Mouse (Mus musculus): ENCODE results near the gene Ajap1.
A peak's percentile ranks its signal among the peaks of the same experiment; 100 is the strongest.

Gene Ajap1

DNA sequence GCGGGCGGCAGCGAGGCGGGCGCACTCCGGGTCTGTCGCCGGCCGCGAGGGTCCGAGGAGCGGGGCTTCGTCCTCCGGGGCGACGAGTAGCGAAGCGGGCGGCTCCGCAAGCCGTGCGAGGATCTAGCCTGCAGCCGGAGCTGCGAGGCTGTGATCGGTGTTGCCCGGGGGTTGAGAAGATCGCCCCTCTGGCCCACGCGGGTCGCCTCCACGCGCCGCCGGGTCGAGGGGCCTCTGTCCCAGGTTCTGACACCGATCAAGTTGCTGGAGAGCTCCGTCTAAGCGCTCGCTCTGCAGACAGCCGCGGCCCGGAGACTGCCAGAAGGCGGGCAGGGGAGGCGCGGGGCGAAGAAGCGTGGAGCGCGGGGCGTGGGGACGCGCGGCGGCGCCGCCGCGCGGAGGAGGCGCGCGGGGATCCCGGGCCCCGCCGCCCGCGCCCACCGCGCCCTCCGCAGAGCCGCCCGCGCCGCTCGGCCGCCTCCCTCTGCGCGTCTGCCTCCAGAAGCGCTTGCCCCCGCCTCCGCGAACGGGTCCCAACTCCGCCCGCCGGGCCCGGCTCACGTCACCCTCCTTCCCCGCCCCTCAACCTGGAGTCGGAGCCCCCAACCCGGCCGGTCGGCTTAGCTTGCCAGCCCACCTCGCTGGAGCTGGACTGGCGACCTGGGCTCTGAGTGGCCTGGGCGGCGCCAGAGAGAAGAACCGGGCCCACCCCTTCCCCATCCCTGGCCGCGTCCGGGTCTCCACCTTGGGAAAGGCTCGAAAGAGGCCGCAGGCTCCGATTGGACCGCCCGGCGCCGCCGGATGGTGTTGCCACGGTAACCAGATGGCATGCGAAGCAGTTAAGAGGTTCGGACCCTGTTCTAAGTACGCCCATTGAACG lies at the start of gene Ajap1:
Ajap1 (minus strand) TSS at position 353 of the 880 bp plus-strand sequence.
- DNase-seq (ENCODE audit: low read depth, low spot score): peak; percentile 56

DNA sequence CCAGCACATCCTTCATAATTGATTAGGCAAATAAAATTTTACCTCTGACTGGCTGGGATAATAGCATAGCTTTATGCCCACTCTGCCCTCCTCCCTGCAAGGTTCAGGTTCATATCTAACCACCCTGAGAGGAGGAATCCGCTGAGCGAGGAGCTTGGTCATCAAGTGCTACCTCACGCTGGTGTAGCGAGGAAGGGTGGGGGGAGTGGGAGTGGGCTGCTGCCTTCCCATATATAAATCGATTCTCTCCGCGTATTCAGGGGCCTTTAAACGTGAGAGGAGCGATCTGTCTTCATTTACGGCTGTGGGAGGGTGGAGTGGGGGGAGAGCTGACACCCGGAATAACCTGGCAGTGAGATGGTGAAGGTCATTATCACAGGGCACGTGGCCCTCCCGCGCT lies 47.9 kb upstream of the Ajap1 start:
- DNase-seq (ENCODE audit: low read depth, low spot score): no peak

DNA sequence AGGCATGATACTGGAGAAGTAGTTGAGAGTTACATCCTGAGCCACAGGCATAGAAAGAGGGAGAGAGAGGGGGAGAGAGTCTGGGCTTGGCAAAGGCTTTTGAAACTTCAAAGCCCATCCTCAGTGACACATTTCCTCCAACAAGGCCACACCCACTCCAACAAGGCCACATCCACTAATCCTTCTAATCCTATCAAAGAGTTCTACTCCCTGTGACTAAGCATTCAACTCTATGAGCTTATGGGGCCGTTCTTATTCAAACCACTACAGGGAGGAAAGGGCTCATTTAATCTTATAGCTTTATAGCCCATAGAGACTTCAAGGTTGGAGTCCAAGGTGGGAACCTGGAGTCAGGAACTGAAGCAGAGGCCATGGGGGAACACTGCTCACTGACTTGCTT lies 39.0 kb upstream of the Ajap1 start:
- no peak for DNase-seq (ENCODE audit: low read depth, low spot score)

DNA sequence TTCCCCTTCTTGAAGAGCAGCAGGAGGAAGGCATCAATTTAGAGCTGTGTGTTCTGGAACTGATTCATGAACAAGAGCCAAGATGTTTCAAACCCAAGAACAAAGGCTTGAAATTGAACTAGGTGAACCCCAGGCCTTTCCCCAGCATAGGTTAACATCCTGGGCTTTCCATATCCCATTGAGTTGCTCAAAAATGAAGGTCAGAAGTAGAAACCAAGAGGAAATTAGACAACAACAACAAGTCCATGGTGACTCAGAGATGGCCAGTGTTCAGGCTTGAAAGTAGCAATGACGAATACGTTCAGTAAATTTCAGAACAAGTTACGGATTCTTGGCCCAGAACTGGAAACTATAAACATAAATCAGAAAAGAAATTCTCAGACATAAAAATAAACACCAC lies 37.3 kb upstream of the Ajap1 start:
- no peak for DNase-seq (ENCODE audit: low read depth, low spot score)

DNA sequence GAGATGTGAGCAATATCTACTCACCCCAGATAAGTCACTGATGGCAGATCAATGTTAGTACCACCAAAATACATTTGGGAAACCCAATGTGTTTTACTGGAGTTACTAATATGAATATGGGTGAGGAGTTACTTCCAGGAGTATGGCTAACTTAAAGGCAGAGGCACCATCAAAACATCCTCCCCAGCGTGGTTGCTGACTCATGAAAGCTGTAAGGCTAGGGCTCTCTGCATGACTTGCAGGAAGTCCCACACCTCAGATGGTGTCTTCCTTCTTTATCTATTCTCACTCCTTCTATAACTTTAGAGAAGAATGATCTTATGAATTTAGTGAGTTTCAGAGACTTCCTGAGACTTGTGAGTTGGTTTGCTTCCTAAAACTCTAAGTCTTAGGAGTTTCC lies 36.7 kb upstream of the Ajap1 start:
- DNase-seq (ENCODE audit: low read depth, low spot score): no peak

DNA sequence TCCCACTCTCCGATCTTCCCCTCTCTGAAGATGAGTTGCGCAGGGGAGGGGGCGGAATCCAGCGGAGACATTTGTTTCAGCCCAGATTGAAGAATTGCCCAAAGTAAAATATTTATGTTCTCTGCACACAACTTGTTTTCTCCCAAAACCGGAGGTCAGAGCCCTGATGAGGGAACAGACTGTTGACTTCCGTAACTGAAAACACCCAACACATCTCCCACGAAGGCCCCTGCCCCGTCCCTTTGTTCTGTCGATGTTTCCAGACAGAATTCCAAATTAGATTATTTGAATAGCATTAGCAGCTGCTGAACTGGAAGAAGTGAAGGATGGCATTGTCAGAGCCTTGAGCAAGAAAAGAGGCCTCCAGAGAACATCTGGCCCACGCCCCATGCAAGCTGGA lies 33.2 kb upstream of the Ajap1 start:
- no peak for DNase-seq (ENCODE audit: low read depth, low spot score)

DNA sequence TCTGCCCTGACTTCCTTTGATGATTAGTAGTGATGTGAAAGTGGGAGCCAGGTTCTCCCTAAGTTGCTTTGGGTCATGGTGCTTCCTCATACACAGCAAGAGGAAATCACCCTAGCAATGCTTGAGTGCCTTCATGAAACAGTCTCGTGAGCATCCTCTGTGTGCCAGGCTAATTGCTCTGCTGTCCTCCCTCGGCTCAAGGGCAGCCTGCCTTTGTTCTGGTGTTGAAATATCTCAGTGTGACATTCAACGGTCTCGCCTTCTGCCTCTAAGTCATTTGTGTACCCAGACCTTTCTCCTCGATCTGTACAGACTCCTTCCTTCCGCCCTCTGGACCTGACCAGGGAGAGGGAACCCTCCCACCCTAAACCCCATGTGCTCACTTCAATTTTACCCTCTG lies 31.5 kb upstream of the Ajap1 start:
- no peak for DNase-seq (ENCODE audit: low read depth, low spot score)

DNA sequence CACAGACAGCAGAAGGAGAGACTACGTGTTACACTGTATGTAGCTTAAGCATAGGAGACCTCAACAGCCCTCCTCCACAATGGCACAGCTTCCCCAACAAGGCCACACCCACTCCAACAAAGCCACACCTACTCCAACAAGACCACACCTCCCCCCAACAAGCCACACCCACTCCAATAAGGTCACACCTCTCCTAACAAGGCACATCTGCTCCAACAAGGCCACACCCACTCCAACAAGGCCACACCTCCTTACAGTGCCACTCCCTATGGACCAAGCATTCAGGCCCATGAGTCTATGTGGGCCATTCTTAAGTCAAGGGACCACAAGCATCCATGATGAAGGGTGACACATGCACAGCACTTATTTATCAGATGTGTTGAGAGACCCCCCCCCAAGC lies 28.9 kb upstream of the Ajap1 start:
- no peak for DNase-seq (ENCODE audit: low read depth, low spot score)

DNA sequence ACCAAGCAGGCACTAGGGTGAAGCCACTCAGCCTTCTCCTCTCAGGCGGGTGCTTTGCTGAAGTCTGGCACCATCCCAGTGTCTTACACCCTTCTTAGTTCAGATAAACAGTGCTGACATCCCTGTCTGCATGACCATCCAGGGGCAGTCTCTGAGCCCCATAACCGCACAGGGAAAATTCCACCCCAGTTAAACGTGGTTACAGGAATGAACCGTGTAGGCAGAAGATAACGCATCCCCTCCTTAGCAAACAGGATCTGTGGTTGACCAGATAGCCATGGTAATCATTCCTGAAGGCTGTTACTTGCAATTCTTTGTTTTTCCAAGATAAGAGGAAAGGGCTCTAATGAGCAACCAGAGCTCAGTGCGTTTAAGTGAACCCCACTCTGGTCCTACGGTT lies 19.3 kb upstream of the Ajap1 start:
- DNase-seq (ENCODE audit: low read depth, low spot score): no peak

DNA sequence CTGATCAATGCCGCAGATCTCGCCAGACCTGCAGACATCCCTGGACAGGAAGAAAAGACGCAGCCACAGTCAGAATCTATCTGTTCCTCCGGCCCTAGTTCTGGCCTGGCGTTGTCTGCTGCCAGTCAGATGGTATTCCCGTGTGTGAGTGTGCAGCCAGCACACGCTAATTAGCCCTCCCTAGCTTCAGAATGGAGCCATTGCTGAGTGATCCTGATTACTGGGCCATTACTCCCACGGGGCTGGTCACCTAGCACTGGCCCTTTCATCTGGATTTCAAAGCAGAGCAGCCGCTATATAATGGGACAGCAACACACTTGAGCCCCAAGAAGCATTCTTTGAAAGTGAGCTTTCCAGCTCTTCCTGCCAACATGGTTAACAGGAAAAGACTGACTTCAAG lies 9.8 kb upstream of the Ajap1 start:
- DNase-seq (ENCODE audit: low read depth, low spot score): peak; percentile 13

DNA sequence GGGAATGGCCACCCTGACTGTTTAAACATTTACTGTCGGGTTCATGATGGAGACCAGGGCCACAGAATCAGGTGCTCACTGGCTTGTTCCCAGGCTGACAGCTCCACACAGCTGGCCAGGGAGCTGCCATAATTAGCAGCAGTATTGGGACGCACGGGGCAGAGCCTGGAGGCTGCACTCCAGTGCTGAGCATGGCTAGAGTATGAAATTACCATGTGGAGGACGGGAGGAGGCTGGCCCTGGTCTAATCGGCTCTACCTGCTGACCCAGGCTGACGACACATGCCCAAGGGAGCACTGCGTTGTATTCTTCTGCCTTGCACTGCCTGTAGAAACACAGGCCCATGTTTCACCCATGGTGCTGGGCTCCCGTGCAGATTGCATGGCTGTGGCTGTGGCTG lies 6.5 kb upstream of the Ajap1 start:
- no peak for DNase-seq (ENCODE audit: low read depth, low spot score)

DNA sequence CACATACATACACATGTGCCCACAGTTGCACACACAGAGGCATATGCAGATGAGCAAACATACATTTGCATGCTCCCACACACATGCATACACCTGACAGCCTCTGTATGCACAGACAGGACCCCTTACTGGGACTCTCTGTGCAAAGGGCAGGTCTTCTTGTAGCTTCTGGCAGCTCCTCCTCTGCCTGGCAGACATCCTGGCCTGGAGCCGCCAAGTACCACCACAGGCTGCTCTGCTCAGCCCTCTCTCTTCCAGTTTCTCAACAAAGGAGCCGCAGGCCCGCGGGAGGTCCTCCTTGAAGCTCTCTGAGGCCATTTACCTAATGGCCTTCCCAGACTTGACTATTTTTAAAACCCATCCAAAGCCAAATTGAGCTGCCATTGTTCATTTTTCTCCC lies 3.3 kb upstream of the Ajap1 start:
- DNase-seq (ENCODE audit: low read depth, low spot score): no peak

DNA sequence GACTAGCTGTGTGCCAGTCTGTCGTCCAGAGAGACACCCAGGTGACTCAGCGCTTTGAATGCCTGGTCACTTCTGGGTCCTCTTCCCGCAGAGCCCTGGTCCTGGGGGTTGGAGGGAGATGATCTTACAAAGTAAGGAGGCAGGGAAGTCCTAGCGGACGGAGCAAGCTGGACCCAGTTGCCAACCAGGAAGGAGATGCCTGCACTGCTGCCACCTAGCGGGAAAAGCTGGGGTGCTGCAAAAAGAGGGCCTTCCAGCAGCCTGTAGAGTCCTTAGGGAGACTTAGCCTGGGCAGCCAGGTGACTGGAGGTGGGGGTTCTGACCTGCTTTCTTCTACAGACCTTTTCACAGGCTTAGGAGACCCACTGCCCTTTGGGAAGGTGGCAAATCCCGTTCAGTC lies 1.8 kb upstream of the Ajap1 start:
- DNase-seq (ENCODE audit: low read depth, low spot score): peak; percentile 83

DNA sequence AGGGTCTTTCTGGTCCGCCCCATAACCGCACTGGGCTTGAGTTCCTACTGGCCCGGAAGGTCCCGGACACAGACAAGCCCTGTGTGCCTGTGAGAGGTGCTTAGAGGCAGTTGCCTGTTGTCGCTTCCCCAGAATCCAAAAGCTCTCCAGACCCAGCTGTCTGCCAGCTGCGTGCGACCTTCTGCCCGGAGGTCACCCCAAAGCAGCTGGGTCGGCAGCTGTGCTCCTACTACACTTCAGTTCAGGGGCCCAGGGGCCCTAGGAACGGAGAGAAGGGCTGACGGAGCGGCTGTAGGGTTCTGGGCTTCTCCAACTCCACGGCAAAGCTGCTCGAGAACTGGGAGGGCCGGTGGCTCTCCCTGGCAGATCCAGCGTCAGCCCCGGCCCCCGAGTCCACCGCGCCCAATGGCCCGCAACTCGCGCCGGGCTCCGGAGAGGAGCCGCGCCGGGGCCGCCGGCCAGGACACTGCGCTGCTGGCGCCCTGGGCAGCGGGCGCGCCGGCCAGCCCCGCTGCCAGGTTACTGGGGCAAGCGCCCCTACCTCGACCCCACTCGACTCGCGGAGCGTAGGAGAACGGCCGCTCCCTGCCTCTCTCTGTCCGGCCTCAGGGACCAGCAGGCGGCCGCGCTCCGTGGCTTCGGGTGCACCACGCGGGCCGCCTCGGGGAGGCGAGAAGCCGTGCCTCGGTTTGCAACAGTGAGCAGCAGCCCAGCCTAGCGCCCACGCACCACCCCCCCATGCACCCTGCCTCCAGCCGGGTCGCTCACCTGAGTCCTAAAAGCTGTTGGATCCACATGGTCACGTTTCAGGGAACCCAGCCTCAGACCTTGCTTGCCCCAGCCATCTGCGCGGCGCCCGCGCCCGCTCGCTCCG lies 1.0 kb downstream of the Ajap1 start:
- peak; percentile 10 for DNase-seq (ENCODE audit: low read depth, low spot score)

DNA sequence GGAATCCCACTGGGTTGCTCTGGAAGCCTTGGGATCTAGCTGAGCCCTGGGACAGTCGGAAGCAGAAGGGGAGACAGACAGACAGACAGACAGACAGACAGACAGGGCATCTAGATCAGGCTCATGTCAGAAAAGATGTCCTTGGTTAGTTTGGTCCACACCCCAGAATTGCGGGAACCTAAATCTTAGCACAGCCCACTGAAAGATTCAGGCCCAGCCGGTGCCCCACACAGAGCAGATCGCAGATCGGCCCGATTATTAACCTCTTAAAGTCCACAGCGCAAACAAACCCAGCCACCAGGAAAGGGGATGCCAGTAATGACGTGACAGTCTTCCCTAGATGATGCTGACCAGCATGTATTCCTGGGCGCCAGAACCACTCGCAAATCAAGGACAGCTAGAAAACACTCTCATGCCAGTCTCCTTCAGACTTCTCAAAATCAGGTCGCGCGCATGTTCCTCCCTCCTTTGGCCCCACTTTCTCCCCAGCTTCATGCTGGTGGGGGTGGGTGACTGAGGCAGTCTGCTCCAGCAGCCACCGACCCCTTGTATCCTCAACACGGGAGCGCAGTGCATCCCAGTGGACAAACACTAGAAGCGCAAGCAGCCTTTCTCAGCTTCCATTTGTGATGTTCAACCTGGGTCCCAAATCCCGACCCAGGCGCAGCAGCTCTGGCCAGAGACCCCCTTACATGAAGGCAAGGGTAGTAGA lies 1.9 kb downstream of the Ajap1 start:
- peak; percentile 66 for DNase-seq (ENCODE audit: low read depth, low spot score)

DNA sequence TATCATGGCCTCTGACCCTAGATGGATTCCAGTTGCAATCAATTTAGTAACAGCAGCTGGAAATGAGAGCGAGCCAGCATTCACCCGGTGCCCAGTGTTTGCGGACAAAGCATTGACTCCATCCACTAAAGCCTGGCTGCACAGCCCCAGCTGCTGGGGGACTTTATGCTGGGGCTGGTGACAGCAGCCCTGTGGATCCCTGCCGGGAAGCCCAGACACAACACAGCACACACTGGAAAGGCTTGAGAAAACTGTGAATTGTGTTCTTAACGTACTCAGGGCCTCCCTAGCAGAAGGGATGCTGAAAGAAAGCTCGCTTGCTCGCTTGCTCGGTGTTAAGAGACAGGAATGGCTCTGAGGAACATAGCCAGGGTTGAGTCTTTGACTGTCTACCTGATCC lies 3.5 kb downstream of the Ajap1 start:
- no peak for DNase-seq (ENCODE audit: low read depth, low spot score)

DNA sequence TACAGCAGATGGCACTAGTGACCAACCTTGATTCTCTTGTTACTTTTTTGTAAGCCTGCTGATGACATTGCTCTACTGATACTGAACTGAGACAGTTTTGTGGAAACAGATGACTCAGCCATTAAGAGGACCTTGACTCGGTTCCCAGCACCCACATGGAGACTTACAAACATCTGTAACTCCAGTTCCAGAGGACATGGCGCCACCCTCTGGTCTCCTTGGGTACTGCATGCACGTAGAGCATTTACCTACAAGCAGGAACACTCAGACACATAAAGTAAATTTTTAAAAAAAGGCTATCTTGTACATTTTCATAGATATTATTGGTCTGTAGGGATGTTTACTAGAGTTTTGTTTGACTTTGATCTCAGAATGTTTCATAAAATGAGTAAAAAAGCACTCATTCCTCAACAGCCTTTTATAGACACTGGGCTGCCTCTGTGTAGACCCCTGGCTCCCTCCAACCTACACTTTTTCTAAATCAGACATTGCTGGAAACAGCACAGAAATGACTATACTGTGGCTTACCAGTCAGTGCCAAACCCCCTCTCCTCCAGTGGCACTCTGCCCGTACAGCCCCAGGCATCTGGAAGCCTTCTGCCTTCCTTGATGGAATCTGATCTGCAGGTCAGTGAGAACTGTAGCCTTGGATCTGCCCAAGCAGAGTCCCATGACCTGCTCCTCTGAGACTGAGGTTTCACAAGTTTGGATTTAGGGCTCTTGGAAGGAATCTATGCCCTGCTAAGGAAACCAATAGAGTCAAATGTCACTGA lies 8.9 kb downstream of the Ajap1 start:
- no peak for DNase-seq (ENCODE audit: low read depth, low spot score)

DNA sequence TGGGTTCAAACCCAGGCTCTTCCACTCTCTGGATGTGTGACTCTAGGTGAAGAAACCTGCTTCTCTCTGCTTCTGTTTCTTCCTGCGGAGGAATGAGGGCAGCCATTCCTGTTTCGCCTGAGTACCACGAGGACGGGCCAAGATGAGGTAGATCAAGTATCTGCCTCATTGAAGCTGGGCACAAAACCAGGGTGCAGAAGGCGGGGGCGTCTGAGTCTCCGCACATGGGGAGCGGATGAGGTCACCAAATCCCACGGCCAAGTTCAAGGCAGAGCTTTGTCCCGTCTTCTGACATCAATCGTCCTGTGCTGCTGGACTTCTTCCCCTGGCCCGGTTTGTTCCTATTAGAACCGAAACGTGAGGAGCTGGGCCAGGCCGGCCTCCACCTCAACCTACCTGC lies 12.9 kb downstream of the Ajap1 start:
- no peak for DNase-seq (ENCODE audit: low read depth, low spot score)

DNA sequence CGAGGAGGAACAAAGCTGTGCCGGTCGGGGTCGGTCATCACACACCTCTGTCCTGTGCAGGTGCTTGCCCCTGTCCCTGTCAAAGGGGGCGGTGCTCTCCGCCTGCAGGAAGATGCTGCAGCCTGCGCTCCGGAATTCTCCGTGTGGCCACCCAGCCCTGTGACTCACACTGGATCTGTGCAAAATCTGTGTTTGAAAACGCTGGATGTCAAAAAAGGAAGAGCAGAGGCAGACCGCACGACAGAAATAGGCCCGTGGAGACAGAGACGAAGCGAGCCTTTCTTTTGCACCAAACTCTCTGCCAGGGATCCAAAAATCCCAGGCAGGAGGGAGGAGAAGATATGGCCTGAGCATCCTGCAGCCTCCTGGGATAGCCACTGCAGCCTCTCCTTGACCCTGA lies 22.7 kb downstream of the Ajap1 start:
- no peak for DNase-seq (ENCODE audit: low read depth, low spot score)

DNA sequence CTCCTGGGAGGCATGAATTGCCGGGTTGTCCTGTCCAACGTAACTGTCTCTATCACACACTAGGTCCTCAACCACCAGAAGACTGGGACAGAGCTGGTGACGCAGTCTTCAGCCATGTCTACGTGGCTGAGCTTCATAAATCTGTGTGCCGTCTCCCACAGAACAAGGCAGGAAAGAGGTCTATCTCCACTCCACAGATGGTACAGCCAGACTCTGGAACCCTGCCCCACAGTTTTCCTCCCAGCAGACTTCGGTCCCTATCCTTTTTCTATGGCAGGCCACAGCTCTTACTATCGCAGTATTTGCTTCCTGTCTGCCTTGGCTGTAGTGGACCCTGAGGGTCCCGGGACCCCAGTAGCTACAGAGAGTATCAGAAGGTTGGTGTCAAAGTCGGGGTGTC lies 23.1 kb downstream of the Ajap1 start:
- DNase-seq (ENCODE audit: low read depth, low spot score): no peak

DNA sequence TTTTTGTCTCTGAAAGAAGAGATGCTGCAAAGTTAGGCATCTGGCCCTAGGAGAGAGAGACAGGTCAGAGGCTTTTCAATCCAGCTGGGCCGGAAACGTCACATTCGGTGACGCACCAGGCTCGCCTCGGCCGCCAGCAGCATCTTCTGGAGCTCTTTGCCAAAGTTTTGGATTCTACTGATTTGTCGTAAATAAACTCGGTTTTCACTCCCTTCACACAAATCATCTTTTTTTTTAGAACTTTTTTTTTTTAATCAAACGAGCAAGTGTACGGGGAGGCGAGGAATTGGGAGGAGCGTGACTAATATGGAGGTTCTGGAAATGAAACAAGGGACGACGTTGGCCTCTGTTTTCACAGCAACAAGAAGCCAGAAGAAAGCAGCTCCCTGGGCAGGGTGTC lies 23.8 kb downstream of the Ajap1 start:
- no peak for DNase-seq (ENCODE audit: low read depth, low spot score)
